Mouse (Mus musculus) heart, postnatal 0 days (tissue): ENCODE results near the gene 2410004B18Rik. TPM values are rescaled to one million over a fixed set of nuclear protein-coding genes. Genes with fewer than 3 reads are reported as not detected.

ENCODE experiments used
- ATAC-seq: fragments of 200-750 bp; cut with Nextera tagmentation; 2 replicates; pipeline ENCODE4 v1.8.0; 2017; ENCODE audit warnings: low read depth, moderate number of reproducible peaks, moderate library complexity; ENCODE audit not compliant: insufficient read depth
- DNase-seq: peaks from one replicate; pipeline ENCODE4 v3.0.0-alpha.2; 2016; ENCODE audit warnings: low spot score
- H3K27ac ChIP-seq: fragments of 300-500 bp; sonication (generic); 2 replicates; pipeline ENCODE4 v1.5.1; 2014; ENCODE audit warnings: low read depth, mild to moderate bottlenecking
- H3K27me3 ChIP-seq: fragments of 300-500 bp; sonication (generic); 2 replicates; pipeline ENCODE4 v1.6.1; 2014; ENCODE audit warnings: low read length, mixed read lengths; ENCODE audit not compliant: control insufficient read depth, insufficient read depth
- H3K36me3 ChIP-seq: fragments of 300-500 bp; sonication (generic); replicated peaks from 2 replicates; pipeline ENCODE4 v1.6.1; 2014; ENCODE audit warnings: low read length, mixed read lengths; ENCODE audit not compliant: control insufficient read depth, insufficient read depth
- H3K4me1 ChIP-seq: fragments of 300-500 bp; sonication (generic); 2 replicates; pipeline ENCODE4 v1.6.1; 2014; ENCODE audit warnings: antibody characterized with exemption; ENCODE audit not compliant: control insufficient read depth, insufficient read depth
- H3K4me2 ChIP-seq: fragments of 300-500 bp; sonication (generic); 2 replicates; pipeline ENCODE4 v1.6.1; 2014; ENCODE audit warnings: low read depth, mild to moderate bottlenecking, low read length, moderate library complexity
- H3K4me3 ChIP-seq: fragments of 300-500 bp; sonication (generic); 2 replicates; pipeline ENCODE4 v1.5.1; 2014; ENCODE audit warnings: low read depth, low read length
- H3K9ac ChIP-seq: fragments of 300-500 bp; sonication (generic); replicated peaks from 2 replicates; pipeline ENCODE4 v1.6.1; 2014; ENCODE audit warnings: low read depth, low read length, mixed read lengths
- H3K9me3 ChIP-seq: fragments of 300-500 bp; sonication (generic); replicated peaks from 2 replicates; pipeline ENCODE4 v1.6.1; 2016; ENCODE audit warnings: low read length; ENCODE audit not compliant: control insufficient read depth
- CTCF ChIP-seq: IDR thresholded peaks from 2 replicates; pipeline ENCODE4 v1.5.1; 2016; ENCODE audit warnings: antibody characterized with exemption, control low read depth, low read depth
- EP300 ChIP-seq: IDR thresholded peaks from 2 replicates; pipeline ENCODE4 v1.6.1; 2016; ENCODE audit warnings: antibody characterized with exemption, low read depth
- WGBS: fragments of 180-500 bp; shearing (Covaris S2); extraction: QIAGEN DNeasy Blood & Tissue Kit; methylation state at CpG from one replicate; pipeline ENCODE4 v1.1.7; 2014; 5-methylcytosine and 5-hydroxymethylcytosine counted together
- polyA plus RNA-seq: library from polyadenylated mRNA; unstranded; fragments of >200 nt; fragmentation: Nextera tagmentation; extraction: Ambion mirVana; gene quantifications from 2 replicates; pipeline ENCODE4 v1.2.1, GENCODE M21; 2015
- total RNA-seq: library from RNA; depleted of rRNA; stranded (reverse); fragments of >200 nt; gene quantifications from 2 replicates; pipeline ENCODE4 v1.2.3, GENCODE M21; 2014; ENCODE audit warnings: low replicate concordance

The 2410004B18Rik gene
- total and polyA plus RNA-seq, 2 experiments from 2014 or later: 12.3 to 35.9 TPM

GRCm38 (mm10) chr3:145899832-145900231 is 38.0 kb upstream of the 2410004B18Rik start:
- no peak overlapping the region; the same call in 1 of the 2 replicates for H3K4me2 ChIP-seq
- H3K27me3 ChIP-seq: no peaks in the 10 kb centered on the region
- peaks cover 30% of the 10 kb centered on the region for H3K4me1 ChIP-seq
- peak; percentile 81 for ATAC-seq
- WGBS: 43% methylated on average over 8 of the region's 8 CpGs
- H3K4me3 ChIP-seq: no peak overlapping the region
- peak; percentile 59; the same call in 1 of the 2 replicates for TF ChIP-seq EP300
- TF ChIP-seq CTCF: no peak
- H3K36me3 ChIP-seq: no peaks in the 10 kb centered on the region
- no peak overlapping the region for H3K9ac ChIP-seq
- DNase-seq: peak; percentile 61
- H3K27ac ChIP-seq: peak overlapping the region; percentile 85
- H3K9me3 ChIP-seq: no peaks in the 10 kb centered on the region

DNA sequence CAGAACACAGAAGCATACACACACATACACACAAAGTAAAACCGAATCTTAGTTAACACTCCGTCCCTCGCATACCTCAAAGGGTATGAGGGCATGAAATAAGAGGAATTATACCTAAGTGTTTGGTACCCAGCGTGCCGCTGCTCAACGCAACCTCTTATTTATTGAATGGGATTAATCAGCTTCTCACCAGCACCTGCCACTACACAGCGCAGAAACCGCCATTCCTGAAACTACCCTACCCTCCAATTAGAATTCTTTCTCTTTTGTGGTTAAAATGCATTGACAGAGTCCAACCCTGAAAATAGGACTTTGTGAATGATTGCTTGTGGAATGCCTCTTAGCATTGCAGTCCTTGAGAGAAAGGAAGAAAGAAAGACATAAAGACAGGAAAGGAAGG is 34.3 kb upstream of the 2410004B18Rik start:
- no peak overlapping the region for H3K4me3 ChIP-seq
- 94% methylated on average over 8 of the region's 8 CpGs for WGBS
- no peak overlapping the region for H3K9ac ChIP-seq
- no peak for DNase-seq
- H3K27me3 ChIP-seq: no peaks in the 10 kb centered on the region
- TF ChIP-seq CTCF: no peak
- TF ChIP-seq EP300: no peak
- H3K27ac ChIP-seq: no peak overlapping the region
- no peaks in the 10 kb centered on the region for H3K36me3 ChIP-seq
- H3K4me1 ChIP-seq: peaks cover 18% of the 10 kb centered on the region
- no peak overlapping the region for H3K4me2 ChIP-seq
- H3K9me3 ChIP-seq: no peaks in the 10 kb centered on the region
- no peak for ATAC-seq

DNA sequence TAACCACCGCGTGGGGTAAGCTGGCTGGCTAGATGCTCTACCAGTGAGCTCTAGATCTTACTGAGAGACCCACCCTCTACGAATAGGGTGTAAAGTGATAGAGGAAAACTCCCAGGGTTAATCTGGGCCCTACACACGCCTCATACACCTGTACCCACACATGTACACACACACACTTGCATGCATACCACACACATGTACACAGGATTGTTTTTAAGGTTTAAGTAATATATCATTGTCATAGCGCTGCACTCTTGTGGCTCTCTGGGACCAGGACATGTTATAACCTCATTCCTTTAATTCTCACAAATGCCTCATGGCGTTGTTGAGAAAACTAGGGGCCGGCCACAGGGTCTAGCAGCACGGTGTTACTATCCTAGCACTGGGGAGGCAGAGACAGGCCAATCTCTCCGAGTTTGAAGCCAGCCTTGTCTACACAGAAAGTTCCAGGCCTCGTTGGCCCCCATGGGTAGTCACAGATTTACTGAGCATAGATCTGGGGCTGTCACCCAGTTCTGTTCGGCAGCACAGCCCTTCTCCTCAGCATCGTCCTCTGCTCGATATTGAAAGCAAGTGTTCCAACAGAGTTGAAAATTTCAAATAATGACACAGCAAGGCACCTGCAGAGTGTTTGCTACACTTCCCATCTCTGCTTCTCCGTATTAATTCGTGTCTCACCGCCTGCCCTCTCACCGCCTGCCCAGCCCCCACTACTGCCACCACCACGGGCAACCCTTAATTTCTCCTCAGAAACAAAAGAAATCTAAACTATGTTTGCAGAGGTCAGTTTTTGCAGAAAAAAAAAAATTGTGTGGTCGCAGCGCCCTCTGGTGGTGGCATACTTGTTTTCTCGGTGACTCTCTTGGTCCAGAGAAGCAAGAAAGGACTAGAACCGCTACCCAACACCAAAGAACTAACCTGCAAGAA is 32.7 kb upstream of the 2410004B18Rik start:
- peak; percentile 74 for TF ChIP-seq CTCF
- no peak for TF ChIP-seq EP300
- WGBS: 44% methylated on average over 22 of the region's 22 CpGs
- no peak overlapping the region for H3K27ac ChIP-seq
- DNase-seq (peak; percentile 41), ATAC-seq (peak; percentile 36; the same call in 1 of the 2 replicates)
- H3K36me3 ChIP-seq: no peaks in the 10 kb centered on the region
- no peaks in the 10 kb centered on the region for H3K27me3 ChIP-seq
- no peaks in the 10 kb centered on the region for H3K9me3 ChIP-seq
- H3K4me3 ChIP-seq: no peak overlapping the region
- H3K4me2 ChIP-seq: peak overlapping the region; percentile 38
- H3K9ac ChIP-seq: no peak overlapping the region
- peaks cover 3% of the 10 kb centered on the region; the same call in 1 of the 2 replicates for H3K4me1 ChIP-seq

- Histone ChIP-seq H3K4me2 (no peak overlapping the region), H3K9me3 (no peaks in the 10 kb centered on the region), H3K4me3 (no peak overlapping the region), H3K9ac (no peak overlapping the region), H3K27ac (no peak overlapping the region), H3K27me3 (no peaks in the 10 kb centered on the region), H3K36me3 (no peaks in the 10 kb centered on the region), H3K4me1 (no peaks in the 10 kb centered on the region)
- no peak for DNase-seq
- ATAC-seq: no peak
- 85% methylated on average over 9 of the region's 9 CpGs for WGBS
- TF ChIP-seq EP300 (no peak), CTCF (no peak)
These were observed 31.2 kb upstream of the 2410004B18Rik start for GRCm38 (mm10) chr3:145906582-145906981.

GRCm38 (mm10) chr3:145912512-145912911 is 25.3 kb upstream of the 2410004B18Rik start:
- Histone ChIP-seq H3K27ac (no peak overlapping the region), H3K36me3 (no peaks in the 10 kb centered on the region), H3K9ac (no peak overlapping the region), H3K27me3 (no peaks in the 10 kb centered on the region), H3K4me1 (0 out of 2 replicates have a peak, but pooled peaks cover 7% of the 10 kb centered on the region), H3K4me2 (no peak overlapping the region), H3K4me3 (no peak overlapping the region), H3K9me3 (no peaks in the 10 kb centered on the region)
- no peak for TF ChIP-seq CTCF
- TF ChIP-seq EP300: no peak
- DNase-seq: no peak
- no peak for ATAC-seq
- 92% methylated on average over 7 of the region's 7 CpGs for WGBS
